Mouse (Mus musculus) left cerebral cortex, postnatal 4 days (tissue): Measurements from ENCODE around the gene Lrtm2. TPM values are rescaled to one million over a fixed set of nuclear protein-coding genes. Genes with fewer than 3 reads are reported as not detected.

Experiments used
- DNase-seq: peaks from one replicate; pipeline ENCODE4 v3.0.0-alpha.2; 2022
- intact Hi-C: fragments of 180-260 bp; cut with DNase I; formaldehyde crosslinking; loops from one replicate; pipeline ENCODE4 v1.15.1; 2025
- total RNA-seq, 2 experiments: library from RNA; stranded (reverse); gene quantifications; 2 replicates each; pipeline ENCODE4 v1.2.3; 2021

Gene Lrtm2
- total RNA-seq, 2 experiments from 2014 or later, result 21.5 to 22.5 TPM

DNA sequence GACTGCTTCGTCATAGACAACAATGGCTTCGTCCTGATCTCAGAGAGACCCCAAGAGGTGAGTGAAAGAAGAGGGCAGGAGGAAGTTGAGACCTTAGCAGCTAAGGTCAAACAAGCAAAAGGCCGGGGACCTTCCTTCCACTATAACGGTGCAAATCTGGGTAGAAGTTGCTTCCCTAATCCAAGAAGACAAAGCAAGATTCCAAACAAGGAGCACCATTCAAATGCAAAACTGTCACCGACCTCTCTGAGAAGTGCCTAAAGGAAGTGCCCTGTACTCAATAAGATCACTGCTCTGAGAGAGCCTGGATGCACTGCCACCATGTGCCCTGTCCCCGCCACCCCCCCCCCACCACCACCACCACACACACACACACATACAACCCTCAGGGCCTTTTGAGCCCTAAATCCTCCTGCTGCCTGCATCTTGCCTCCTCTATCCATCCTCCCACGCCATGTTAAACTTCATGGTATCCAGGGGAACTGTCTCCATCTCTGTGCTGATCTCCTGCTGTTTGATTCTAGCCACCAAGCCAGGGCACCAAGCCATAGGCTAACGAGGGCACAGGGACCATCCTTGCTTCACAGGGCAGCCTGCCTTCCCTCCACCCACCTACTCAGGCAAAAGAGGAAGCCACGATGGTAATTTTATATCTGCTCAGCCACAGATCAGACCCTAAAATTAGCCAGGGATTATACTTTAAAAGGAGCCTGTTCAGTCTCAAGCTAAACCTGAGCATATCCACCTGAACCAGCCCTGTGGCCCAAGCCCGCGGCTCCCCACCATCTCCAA lies 7.8 kb upstream of the Lrtm2 start:
- DNase-seq, result no peak

DNA sequence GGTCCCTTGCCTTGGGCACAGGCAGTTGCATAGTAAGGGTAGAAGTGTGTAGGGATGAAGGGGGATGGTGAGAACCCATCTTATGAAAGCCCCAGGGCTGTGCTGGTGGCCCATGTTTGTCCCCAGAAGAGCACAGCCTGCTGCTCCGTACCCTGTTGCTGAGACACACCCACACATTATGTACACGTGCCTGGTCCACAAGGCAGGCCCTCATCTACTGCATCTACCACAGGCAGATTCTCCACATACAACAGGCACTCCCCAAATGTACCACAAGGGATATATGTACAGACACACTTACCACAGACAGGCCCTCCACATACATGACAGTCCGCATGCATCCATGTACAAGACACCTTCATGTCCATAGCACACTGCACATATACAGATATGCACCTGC lies 6.7 kb upstream of the Lrtm2 start:
- intact Hi-C loops, result no loop called here
- DNase-seq, result no peak

More for the DNA sequence above, 7.8 kb upstream of the Lrtm2 start:
- intact Hi-C loops, result no loop called here

DNA sequence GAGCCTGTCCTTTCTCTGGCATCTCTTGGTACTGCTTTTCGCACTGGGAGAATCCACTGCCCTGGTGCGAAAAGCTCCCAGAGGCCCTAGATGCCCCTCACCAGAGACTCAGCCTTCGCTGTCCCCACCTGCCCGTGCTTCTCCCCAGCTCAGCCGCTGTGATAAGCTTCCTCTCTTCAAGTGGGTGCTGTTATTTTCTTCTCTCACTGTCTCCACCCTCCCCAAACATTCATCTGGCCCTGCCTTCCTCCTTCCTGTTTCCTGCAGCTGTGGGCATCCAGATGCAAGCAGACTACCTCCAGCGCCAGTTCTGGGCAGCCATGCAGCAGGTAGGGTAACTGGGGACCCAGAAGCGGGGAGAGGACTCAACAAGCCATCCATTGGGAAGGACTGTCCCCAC lies 5.6 kb upstream of the Lrtm2 start:
- intact Hi-C loops, result no loop called here

DNA sequence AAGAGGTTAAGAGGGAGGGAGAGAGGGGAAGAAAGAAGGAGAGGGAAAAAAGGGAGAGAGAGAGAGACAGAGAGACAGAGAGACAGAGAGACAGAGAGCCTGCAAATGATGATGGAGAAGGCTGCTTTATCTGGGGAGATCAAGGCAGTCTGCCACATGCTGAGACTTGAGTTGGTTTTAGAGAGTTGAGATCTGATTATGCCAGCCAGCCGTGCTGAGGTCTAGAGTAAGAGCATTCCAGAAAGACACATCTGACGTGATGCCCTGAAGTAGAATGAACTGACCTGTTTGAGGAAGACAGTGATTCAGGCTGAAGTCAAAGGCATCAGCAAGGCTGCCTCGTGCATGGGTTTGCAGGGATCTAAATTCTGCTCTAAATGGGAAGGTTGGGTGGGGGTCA lies 3.3 kb upstream of the Lrtm2 start:
- DNase-seq, result no peak
- intact Hi-C loops, result no loop called here

More for the DNA sequence above, 5.6 kb upstream of the Lrtm2 start:
- no peak for DNase-seq

DNA sequence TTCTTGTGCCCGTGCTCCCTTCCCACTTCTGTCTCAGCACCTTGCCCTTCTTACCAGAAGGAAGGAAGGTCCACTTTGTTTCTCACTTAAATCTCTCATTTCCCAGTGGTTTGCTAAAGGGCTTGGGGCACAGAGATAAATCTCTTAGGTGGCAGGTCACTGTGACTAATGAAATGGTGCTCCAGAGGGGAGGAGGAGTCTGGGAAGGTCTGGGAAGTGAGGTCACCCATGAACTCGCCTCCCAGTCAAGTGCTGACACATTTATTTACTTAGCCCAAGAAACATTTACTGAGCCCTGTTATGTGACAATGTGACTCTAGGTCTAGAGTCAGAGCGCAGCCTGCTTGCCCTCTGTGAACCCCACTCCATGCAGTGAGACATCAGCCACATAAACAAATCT lies 2.6 kb upstream of the Lrtm2 start:
- intact Hi-C loops, result no loop called here
- DNase-seq, result no peak

DNA sequence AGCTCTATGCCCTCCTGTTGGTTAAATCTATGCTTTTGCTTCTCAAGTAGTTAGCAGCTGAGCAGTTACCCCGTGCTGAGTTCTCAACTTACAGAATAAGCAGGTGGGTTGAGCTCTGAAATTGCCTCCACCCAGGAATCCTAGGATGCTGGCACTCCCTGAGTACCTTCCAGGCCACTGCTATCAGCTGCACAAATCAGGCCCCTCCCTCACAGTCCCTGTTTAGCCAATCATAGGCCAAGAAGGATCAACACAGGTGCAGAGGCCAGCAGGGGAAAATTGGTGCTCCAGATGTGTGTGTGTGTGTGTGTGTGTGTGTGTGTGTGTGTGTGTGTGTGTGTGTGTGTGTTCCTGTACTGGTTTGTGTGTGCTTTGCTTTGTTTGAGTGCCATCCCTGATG lies 1.5 kb upstream of the Lrtm2 start:
- intact Hi-C loops, result no loop called here
- DNase-seq, result no peak

DNA sequence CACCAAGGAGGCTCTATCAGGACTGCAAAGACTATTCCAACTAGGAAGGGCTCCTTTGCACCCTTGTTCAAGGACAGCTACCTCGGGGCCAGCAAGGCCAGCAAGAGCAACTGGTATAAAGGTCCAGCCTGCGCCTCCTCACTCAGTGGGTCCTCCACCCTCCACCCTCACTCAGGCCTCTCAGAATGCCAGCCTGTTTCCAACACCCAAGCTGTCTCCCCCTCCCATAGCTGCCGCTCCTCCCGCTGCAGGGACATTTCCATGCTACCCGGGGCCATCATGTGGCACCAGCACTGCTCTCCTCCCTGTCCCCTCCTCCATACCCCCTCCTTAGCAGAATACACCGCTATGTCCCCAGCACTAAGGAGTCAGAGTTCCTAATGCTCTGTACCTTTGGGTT lies 630 bp downstream of the Lrtm2 start:
- intact Hi-C loops, result loop anchor here (5.0 kb wide), 1 partner anchor 108 kb away; no protein-coding TSS in a partner anchor
- no peak for DNase-seq

DNA sequence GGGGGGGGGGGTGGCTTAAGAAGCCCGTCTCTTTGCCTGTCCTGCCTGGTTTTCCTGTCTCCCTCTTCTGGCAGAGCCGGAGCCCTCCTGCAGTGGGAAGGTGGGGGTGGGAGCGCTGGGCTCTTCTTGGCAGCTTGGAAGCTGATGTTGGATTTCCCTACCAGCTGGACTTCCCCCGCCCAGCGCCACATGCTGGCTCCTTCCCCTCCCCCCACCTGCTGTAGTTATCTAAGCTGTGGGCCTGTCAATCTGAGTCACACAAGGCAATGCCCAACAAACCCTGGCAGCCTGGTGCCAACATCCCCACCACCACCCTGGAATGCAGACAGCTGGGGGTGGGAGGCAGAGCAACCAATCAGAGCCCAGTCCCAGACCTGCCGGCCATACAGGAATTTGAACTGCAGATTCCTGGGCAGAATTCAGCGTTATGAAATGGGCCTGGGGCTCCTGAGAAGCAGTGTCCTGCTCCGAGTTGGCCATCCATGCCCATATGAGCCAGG lies 1.3 kb downstream of the Lrtm2 start:
- intact Hi-C loops, result loop anchor here (5.0 kb wide), 1 partner anchor 107 kb away; no protein-coding TSS in a partner anchor

DNA sequence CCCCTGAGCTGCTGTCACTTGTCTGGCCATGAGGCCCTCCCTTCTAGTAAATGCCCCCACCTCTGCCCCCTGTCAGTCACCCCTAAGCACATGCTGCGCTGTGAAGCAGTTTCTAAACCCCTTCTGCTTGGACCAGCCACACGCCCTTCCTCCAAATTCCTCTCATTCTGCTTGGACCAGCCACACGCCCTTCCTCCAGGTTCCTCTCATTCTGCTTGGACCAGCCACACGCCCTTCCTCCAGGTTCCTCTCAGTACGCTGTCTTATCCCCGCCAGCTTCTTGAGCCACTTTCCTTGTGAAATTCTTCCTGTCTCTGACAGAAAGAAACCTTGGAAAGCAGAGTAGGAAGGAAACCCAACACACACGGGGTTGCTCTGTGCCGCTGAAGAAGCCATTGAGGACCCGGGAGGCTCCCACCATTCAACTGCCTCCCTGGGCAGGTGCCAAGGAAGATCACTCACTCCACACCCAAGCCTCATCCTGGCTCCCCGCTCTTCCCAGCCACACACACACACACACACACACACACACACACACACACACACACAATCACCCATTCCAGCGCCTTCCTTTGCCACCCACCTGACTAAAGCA lies 1.9 kb downstream of the Lrtm2 start:
- peak; percentile 70 for DNase-seq
- intact Hi-C loops, result loop anchor here (5.0 kb wide), 1 partner anchor 106 kb away; no protein-coding TSS in a partner anchor

More for the DNA sequence above, 1.3 kb downstream of the Lrtm2 start:
- peak; percentile 93 for DNase-seq

DNA sequence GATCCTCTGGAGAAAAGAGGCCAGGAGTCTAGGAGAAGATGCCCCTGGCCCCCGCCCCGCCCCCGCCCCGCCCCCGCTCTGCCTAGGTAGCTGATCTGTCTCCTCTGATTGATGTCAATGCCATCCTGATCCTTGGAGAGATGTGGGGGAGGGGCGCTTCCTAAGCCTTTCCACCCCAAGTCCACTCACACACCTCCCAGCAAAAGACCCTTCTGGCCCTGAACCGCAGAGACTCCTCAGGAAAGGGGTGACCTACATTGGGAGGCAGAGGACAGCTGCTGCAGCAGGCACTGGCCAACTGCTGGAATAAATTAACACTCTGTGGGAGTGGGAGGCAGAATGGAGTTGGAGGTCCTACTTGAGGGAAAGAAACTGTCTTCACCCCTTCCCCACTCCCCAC lies 4.0 kb downstream of the Lrtm2 start:
- intact Hi-C loops, result loop anchor here (5.0 kb wide), 1 partner anchor 104 kb away; no protein-coding TSS in a partner anchor
- DNase-seq, result no peak

DNA sequence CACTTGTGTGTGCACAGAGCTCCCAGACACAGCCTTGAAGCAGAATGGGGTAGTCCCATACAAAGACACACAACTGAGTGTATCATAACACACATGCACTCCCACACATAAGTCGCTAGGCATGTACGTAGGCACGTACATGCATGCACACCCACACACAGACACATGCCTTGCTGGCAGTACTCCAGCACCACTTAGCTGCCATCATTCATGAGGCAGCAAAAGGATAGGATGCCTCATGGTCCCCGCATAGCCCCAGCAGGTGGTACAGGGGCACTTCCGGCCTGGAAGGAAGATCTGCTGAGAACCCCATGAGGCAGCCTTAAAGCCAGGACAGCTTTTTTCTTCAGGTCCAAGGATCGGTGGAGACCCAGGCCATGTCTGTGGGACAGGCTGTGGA lies 4.6 kb downstream of the Lrtm2 start:
- intact Hi-C loops, result loop anchor here (5.0 kb wide), 1 partner anchor 104 kb away; no protein-coding TSS in a partner anchor
- no peak for DNase-seq

DNA sequence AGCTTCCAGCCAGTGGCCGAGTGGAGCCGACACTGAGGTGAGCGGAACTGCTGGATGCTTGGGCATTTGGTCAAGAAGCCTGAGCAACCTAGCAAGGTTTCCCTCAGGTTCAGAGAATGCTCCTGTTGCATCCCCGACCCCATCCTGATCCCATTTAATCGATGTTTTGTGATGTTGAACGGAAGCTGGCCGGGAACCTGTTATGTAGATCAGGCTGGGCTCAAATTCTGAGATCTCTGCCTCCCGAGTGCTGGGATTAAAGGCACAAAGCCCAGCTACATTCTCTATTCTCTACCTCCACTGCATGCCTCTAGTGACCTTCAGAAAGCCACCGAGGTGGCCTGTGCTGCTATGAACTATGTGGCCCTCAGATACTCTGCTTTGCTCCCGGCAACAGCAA lies 5.8 kb downstream of the Lrtm2 start:
- intact Hi-C loops, result loop anchor here (5.0 kb wide), 1 partner anchor 102 kb away; no protein-coding TSS in a partner anchor
- no peak for DNase-seq

DNA sequence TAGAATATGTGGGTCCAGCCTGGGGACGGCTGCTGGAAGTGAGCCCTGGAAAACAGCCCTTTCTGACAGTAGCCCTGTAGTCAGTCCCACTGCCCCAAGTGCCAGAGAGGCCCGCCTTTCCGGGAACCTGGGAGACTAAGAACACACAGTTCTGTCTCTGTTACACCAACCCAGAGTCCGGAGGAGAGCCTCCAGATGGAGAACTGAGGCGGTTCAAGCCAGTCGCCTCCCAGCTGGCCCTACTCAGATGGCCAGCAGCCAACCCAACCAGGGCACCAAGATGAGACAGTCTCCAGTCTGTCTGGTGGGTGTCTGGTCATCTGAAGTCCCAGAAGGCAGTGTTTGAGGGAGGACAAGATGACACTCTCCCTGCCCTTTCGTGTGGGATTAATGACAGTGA lies 8.8 kb downstream of the Lrtm2 start:
- intact Hi-C loops, result no loop called here
- DNase-seq, result peak; percentile 82

DNA sequence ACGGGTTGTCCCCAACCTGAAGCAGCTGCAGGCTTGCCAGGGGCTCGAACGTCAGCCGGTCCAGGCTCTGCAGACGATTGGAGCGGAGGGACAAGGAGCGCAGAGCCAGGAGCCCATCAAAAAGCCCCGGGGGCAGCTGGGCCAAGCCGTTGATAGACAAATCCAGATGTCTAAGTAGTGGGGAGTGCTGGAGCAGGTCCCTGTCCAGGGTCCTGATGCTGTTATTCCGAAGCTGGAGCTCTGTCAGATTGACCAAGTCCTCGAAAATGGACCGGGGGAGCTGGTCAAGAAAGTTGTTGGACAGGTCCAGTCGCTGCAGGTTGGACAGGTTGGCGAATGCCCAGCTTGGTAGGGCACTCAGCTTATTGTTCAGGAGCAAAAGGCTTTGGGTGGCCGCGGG lies 10.1 kb downstream of the Lrtm2 start:
- intact Hi-C loops, result no loop called here
- no peak for DNase-seq

DNA sequence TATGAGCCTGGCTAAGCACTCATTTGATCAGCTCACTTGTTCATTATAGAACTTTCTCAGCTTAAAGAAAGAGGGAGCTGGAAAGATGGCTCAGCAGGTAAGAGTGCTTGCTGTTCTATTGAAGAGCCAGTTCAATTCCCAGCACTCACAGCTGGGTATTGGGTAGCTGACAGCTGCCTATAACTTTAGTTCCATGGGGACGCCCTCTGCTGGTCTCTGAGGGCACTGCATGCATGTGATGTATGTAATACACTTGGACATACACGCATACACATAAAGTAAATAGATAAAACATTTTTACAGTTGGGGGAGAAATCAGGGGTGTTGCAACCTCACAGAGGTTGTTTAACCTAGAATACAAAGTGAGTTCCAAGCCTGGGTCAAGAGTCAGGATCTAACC lies 11.2 kb downstream of the Lrtm2 start:
- intact Hi-C loops, result no loop called here
- DNase-seq, result no peak

DNA sequence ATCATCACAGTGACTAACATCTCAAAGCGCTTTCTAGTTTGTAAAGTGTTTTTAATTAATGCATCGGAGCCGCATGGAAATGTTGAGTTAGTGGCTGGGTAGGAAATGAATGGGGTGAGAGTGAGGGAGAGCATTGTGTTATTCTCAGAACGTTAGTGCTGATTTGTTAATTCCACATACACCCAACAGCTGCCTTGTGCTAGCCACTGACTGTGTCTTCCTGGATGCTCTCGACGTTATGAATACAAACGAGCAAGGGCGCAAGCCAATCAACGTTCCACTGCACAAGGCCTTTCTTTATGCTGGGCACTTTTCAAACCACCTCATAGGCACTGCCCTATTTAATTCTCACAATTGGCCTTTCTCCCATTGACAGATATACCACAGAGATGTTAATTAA lies 11.8 kb downstream of the Lrtm2 start:
- intact Hi-C loops, result no loop called here
- DNase-seq, result no peak

DNA sequence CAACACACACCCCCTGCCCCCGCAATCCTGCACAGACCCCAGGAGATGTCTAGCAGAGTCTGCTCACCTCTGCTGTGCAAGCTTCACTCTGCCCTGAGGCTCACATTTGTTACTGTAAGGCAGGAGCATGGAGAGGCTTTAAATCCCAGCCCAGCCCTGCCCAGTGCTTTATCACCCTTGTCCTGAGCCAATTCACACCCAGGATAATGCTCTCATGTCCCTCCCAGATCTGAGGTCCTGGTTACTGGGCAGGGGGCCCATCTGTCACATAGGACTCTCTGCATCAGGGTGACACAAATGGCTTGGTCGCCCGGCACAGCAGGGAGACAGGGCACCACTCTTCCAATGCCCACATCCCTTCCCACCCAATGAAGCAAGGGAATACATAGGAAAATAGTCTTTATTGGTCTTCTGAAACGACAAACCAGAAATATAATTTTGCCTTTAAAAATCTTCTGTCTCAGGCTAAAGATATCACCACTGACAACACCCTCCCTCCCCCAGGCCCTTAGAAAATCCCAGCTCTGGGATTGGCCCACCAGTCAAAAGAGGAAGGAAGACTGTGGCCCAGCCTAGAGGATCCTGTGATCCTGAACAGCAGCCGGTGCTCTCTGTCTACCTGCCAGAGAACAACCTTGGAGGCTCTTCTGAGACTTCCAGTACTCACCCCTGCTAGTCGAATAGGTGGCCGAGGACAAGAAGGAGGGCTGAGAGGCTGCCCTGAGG lies 15.7 kb downstream of the Lrtm2 start:
- peak; percentile 70 for DNase-seq
- intact Hi-C loops, result no loop called here

DNA sequence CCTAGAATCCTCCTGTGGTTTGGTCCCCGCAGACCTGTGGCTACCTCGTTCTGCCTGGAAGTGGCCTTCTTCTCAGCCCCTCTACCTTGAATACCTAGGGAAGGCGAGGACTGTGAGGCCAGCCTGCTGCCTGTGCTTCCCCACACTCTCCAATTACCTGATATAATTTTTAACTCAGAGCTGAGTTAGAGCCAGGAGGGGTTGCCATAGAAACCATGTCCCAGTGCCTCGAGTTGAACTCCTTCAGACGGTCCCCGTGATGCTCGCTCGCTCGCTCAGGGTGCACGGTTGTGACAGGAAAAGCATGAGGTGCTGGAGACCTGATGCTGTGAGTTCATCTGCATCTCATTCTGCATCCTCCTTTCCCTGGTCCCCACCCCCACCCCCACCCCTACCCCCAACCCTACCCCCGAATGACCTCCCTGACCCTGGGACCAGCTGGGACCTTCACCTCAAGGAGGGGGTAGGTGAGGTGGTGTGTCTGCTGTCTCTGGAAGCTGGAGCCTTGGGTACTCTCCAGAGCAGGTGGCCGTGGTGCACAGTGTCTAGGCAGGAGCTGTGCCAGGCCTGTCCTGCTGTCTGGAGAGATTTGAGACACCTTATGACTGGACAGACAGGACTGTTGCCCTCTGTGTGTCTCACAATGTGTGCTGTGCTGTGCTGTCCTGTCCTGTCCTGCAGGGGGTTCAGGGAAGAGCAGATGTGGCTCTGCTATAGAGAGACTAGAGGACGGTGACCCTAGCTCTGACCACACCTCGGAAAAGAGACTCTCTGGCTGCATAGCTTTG lies 16.8 kb downstream of the Lrtm2 start:
- DNase-seq, result no peak
- intact Hi-C loops, result no loop called here

DNA sequence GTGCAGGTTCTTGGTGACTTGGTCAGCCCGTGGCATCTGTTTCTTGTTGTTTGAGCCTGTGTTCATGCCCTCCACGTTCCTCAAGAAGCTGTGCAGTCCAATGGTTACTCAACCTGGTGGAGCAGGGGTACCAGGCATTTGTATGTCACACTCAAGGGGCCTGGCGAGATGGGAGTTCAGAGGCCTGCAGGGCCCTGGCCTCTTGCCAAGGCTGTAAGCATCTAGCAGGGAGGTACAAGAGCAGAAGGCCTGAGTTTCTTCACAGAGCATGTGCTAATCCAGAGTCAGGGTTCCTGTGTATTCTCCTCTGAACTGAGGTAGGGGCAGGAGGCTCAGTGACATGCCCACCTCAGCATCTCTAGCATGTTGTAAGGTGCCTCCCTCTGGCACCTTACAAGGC lies 17.5 kb downstream of the Lrtm2 start:
- no peak for DNase-seq
- intact Hi-C loops, result no loop called here

DNA sequence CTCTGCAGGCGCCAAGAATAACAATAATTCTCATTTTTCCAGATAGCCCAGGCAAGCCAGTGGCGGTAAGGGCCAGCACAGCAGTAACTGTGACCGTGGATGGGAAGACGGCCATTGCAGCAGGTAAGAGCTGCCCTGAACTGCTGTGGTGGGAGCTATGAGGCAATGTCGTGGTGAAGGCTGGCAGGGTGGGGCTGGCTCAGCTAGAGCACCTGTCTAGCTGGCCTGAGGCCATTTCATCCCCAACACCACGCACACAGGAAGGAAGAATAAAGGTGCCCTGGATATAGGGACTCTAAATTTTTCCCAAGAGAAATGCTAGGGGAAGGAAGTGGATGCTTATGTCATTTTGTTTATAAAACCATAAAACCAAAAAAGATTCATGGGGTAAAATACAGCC lies 18.2 kb downstream of the Lrtm2 start:
- intact Hi-C loops, result no loop called here
- no peak for DNase-seq

DNA sequence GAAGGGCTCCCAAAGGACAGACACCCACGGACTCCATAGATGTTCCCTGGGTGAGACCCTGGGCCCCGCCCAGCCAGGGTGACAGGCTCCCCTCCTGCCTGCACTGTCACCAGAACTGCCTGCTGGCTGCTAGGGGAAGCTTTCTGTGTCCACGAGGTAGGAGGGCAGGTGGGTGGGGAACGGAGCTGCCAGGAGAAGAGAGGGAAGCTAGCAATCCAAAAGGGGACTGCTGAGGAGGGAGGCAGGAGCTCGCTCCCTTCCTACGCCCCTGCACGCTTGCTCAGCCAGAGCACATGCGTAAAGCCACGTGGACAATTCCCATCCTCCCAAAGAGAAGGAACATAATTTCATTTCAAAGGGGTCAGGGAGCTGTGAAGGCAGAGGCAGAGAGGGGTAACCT lies 20.4 kb downstream of the Lrtm2 start:
- intact Hi-C loops, result no loop called here

More for the DNA sequence above, 20.4 kb downstream of the Lrtm2 start:
- no peak for DNase-seq
